Mouse (Mus musculus) telencephalon, adult 2 months (tissue): ENCODE results near the gene Gyg.
"Not testable (repeated sequence)": the region's sequence is repeated elsewhere in the genome, so short reads cannot be mapped to it uniquely, and the experiment has no call there.

Source experiments
- DNase-seq: peaks from one replicate; pipeline ENCODE4 v3.0.0-alpha.2; 2011; ENCODE audit warnings: low read depth, low spot score

The Gyg gene

GRCm38 (mm10) chr3:20130456-20131349 lies 24.4 kb downstream of the Gyg start:
- no peak for DNase-seq

- no peak for DNase-seq
These were observed 25.6 kb downstream of the Gyg start for GRCm38 (mm10) chr3:20129491-20129890.

GRCm38 (mm10) chr3:20127047-20127595 lies 28.0 kb downstream of the Gyg start:
- no peak for DNase-seq

GRCm38 (mm10) chr3:20125604-20126003 lies 29.5 kb downstream of the Gyg start:
- no peak for DNase-seq

- not testable (repeated sequence) for DNase-seq
These were observed 33.5 kb downstream of the Gyg start for GRCm38 (mm10) chr3:20121582-20121981.

GRCm38 (mm10) chr3:20119686-20120244 lies 35.4 kb downstream of the Gyg start:
- DNase-seq = no peak

- DNase-seq = no peak
These were observed 36.0 kb downstream of the Gyg start for GRCm38 (mm10) chr3:20119044-20119591.

- no peak for DNase-seq
These were observed 43.2 kb downstream of the Gyg start for GRCm38 (mm10) chr3:20111913-20112312.

GRCm38 (mm10) chr3:20108881-20109280 lies 46.2 kb downstream of the Gyg start:
- no peak for DNase-seq

GRCm38 (mm10) chr3:20104776-20105175 lies 50.3 kb downstream of the Gyg start:
- DNase-seq = no peak

- DNase-seq = no peak
These were observed 50.8 kb downstream of the Gyg start for GRCm38 (mm10) chr3:20104318-20104717.

GRCm38 (mm10) chr3:20103830-20104229 lies 51.3 kb downstream of the Gyg start:
- no peak for DNase-seq

- no peak for DNase-seq
These were observed 73.0 kb downstream of the Gyg start for GRCm38 (mm10) chr3:20082161-20082560.

- DNase-seq = no peak
These were observed 78.7 kb downstream of the Gyg start for GRCm38 (mm10) chr3:20076145-20077053.
